Comparison of ENCODE assay signal across 20 mouse cellular contexts in genomic region chr5:117995911-117996310, GRCm38 (mm10). TPM values are rescaled to one million over a fixed set of nuclear protein-coding genes. Genes with fewer than 3 reads are reported as not detected.
A peak's percentile ranks its signal among the peaks of the same experiment; 100 is the strongest.
DNase-seq lines count a peak whose midpoint lies in the region; TF ChIP-seq lines count a peak whose summit lies in the region.
"Had no signal": no experiment of that assay in that cellular context is flagged by ENCODE, and none has a peak within 500 bp of the region (broad histone marks: within the 10 kb centered on the region; RNA-seq: fewer than 3 reads in every experiment).

No protein-coding gene starts in this region.

- intact Hi-C loops in gastrocnemius, adult 2 months (cut with DNase I), result no loop called here
- intact Hi-C loops in gastrocnemius, postnatal 36 days (cut with DNase I), result no loop called here

- H3K9me3 ChIP-seq in heart, embryonic 10.5 days, result no peaks in the 10 kb centered on the region
- H3K9me3 ChIP-seq: embryonic facial prominence, embryonic 13.5 days; embryonic facial prominence, embryonic 15.5 days; forebrain, embryonic 10.5 days; forebrain, embryonic 12.5 days; G1E had no signal

- H3K36me3 ChIP-seq in liver, adult 2 months (ENCODE audit: control insufficient read depth, insufficient read depth, low read length), result peaks cover 28% of the 10 kb centered on the region; the same call in 1 of the 2 replicates
- H3K36me3 ChIP-seq in heart, embryonic 10.5 days, result peaks cover 95% of the 10 kb centered on the region

- no peaks in the 10 kb centered on the region for H3K27me3 ChIP-seq in liver, adult 2 months (ENCODE audit: control insufficient read depth, insufficient read depth, low read length)
- H3K27me3 ChIP-seq in heart, embryonic 10.5 days (ENCODE audit: insufficient read depth, poor library complexity, severe bottlenecking), result no peaks in the 10 kb centered on the region
- H3K27me3 ChIP-seq: CH12.LX; embryonic facial prominence, embryonic 13.5 days; embryonic facial prominence, embryonic 15.5 days; forebrain, embryonic 12.5 days; Patski had no signal

- no peaks in the 10 kb centered on the region for H3K79me2 ChIP-seq in liver, adult 2 months (ENCODE audit: control insufficient read depth, insufficient read depth, low read length)

- no peak for TF ChIP-seq CTCF in gastrocnemius, adult 2 months (IDR thresholded peaks at IDR 0.05)
- TF ChIP-seq CTCF in liver, adult 2 months (IDR thresholded peaks at IDR 0.05; ENCODE audit: low read depth, low read length), result no peak

- peaks cover 28% of the 10 kb centered on the region for H3K4me1 ChIP-seq in liver, adult 2 months (ENCODE audit: control insufficient read depth, insufficient read depth, low read length)
- peaks cover 24% of the 10 kb centered on the region for H3K4me1 ChIP-seq in heart, embryonic 10.5 days
- H3K4me1 ChIP-seq: embryonic facial prominence, embryonic 13.5 days; embryonic facial prominence, embryonic 15.5 days; forebrain, embryonic 12.5 days had no signal

- H3K9ac ChIP-seq in liver, adult 2 months (ENCODE audit: low read depth, low read length), result peak overlapping the region; percentile 14; the same call in 1 of the 2 replicates
- H3K9ac ChIP-seq: embryonic facial prominence, embryonic 13.5 days; embryonic facial prominence, embryonic 15.5 days; forebrain, embryonic 12.5 days had no signal

- no peak overlapping the region for H3K4me3 ChIP-seq in gastrocnemius, adult 2 months
- no peak overlapping the region for H3K4me3 ChIP-seq in liver, adult 2 months (ENCODE audit: insufficient read depth, low read depth, low read length)
- no peak overlapping the region for H3K4me3 ChIP-seq in heart, embryonic 10.5 days
- H3K4me3 ChIP-seq: embryonic facial prominence, embryonic 13.5 days; embryonic facial prominence, embryonic 15.5 days; erythroblast, embryonic 14.5 days; forebrain, embryonic 10.5 days; forebrain, embryonic 12.5 days had no signal

- 34% methylated on average over 6 of the region's 6 CpGs for WGBS in liver, adult 2 months
- WGBS in heart, embryonic 10.5 days, result 87% methylated on average over 6 of the region's 6 CpGs

- TF ChIP-seq POLR2A in liver, adult 2 months (IDR thresholded peaks at IDR 0.05; ENCODE audit: extremely low read depth, insufficient read depth, low read length), result no peak

- peak; percentile 60 for DNase-seq in adrenal gland, adult 2 months
- DNase-seq in adrenal gland, postnatal 14 days, result no peak
- no peak for DNase-seq in gastrocnemius, adult 2 months
- DNase-seq in gastrocnemius, postnatal 36 days, result no peak
- peak; percentile 81 for DNase-seq in liver, adult 2 months (ENCODE audit: extremely low read depth, low read depth, low spot score)
- no peak for DNase-seq in liver
- no peak for DNase-seq in heart, embryonic 10.5 days (ENCODE audit: low spot score)
- DNase-seq: adrenal gland, postnatal 25 days; B cell, adult 2 months; cerebellum, adult 11 months; embryo, embryonic 11 days had no signal

- peak overlapping the region; percentile 28; the same call in 1 of the 2 replicates for H3K27ac ChIP-seq in gastrocnemius, adult 2 months
- H3K27ac ChIP-seq in liver, adult 2 months (replicated peaks; ENCODE audit: insufficient read depth, low read depth, low read length), result peak overlapping the region; percentile 13
- H3K27ac ChIP-seq in heart, embryonic 10.5 days, result no peak overlapping the region
- H3K27ac ChIP-seq: embryonic facial prominence, embryonic 13.5 days; embryonic facial prominence, embryonic 15.5 days; forebrain, embryonic 10.5 days; forebrain, embryonic 12.5 days had no signal

RNA-seq across cellular contexts. Expression of gene Fbxo21, which starts 19.4 kb away (rescaled TPM):
- total RNA-seq in adrenal gland, adult 2 months (2021), result 10 to 100 TPM; 52.6 to 95.2 TPM
- 93.6 and 106 TPM in 2 replicates for polyA plus RNA-seq in adrenal gland, adult 2 months (2012; rRNA removed)
- total RNA-seq in adrenal gland, postnatal 14 days (2021), result 77.8 and 121 TPM in 2 replicates
- 10 to 100 TPM; 11.8 to 13.3 TPM for total RNA-seq in gastrocnemius, adult 2 months (2021)
- 10 to 100 TPM in 1 of 2 experiments, 1 to 10 TPM in 1; 8.5 to 13.6 TPM for total RNA-seq in gastrocnemius, postnatal 36 days (2021)
- total RNA-seq in liver, adult 2 months (2014; rRNA removed), result 55.8 and 83.0 TPM in 2 replicates
- polyA plus RNA-seq in liver, adult 2 months (2012; rRNA removed), result 41.9 and 79.0 TPM in 2 replicates
- polyA plus RNA-seq in heart, embryonic 10.5 days (2016; fragmentation: Nextera tagmentation; extraction: Ambion mirVana), result 72.2 and 73.5 TPM in 2 replicates

RNA-seq across cellular contexts. Expression of gene Tesc, which starts 31.6 kb away (rescaled TPM):
- total RNA-seq in adrenal gland, adult 2 months (2021), result 100 to 1,000 TPM; 109 to 185 TPM
- 737 and 1,088 TPM in 2 replicates for polyA plus RNA-seq in adrenal gland, adult 2 months (2012; rRNA removed)
- total RNA-seq in adrenal gland, postnatal 14 days (2021), result 78.8 and 80.8 TPM in 2 replicates
- total RNA-seq in gastrocnemius, adult 2 months (2021), result under 1 TPM; 0.59 to 0.64 TPM
- under 1 TPM; 0.44 to 0.71 TPM for total RNA-seq in gastrocnemius, postnatal 36 days (2021)
- 0.18 and 0.94 TPM in 2 replicates for total RNA-seq in liver, adult 2 months (2014; rRNA removed)
- polyA plus RNA-seq in liver, adult 2 months (2012; rRNA removed), result 0.35 and 0.41 TPM in 2 replicates
- 10.0 and 19.0 TPM in 2 replicates for polyA plus RNA-seq in heart, embryonic 10.5 days (2016; fragmentation: Nextera tagmentation; extraction: Ambion mirVana)
- total RNA-seq: common myeloid progenitor, adult 5-6 weeks; G1E had no signal
- polyA plus RNA-seq: G1E had no signal

Comparison
In these comparisons a context has a peak if more than half of its experiments do, and no peak if none do; other contexts are left out.
1. DNase-seq: peak in adrenal gland, adult 2 months (single experiment) and liver, adult 2 months (single experiment); none in adrenal gland, postnatal 14 days (single experiment), gastrocnemius, adult 2 months (single experiment), gastrocnemius, postnatal 36 days (0 of 2), liver (single experiment) and heart, embryonic 10.5 days (single experiment).
2. RNA of gene Tesc, which starts 31.6 kb away (total RNA-seq): 109 to 185 TPM in adrenal gland, adult 2 months and 78.8 to 80.8 TPM in adrenal gland, postnatal 14 days; 0.44 to 0.71 TPM in gastrocnemius, postnatal 36 days, 0.59 to 0.64 TPM in gastrocnemius, adult 2 months and 0.18 to 0.94 TPM in liver, adult 2 months; every median in the first group is over 10 times any median in the second.